ENCODE assay signal across 27 mouse cellular contexts in the genomic region with DNA sequence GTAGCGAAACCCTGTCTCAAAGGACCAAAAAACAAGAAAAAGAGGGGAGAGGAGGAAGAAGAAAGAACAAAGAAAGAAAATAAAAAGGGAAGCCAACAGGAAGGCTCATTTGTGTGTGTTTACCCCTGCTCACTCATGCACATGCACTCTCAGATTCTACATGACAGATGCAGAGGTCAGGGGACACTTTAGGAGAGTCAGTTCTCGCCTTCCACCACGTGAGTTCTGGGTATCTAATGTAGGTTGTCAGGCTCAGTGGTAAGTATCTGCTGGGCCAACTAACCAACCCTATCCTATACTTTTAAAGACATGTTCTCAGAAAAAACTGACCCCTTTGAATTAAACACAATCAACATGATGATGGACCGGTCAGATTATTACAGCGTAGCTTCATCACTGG.
"Had no signal": no experiment of that assay in that cellular context is flagged by ENCODE, and none has a peak within 500 bp of the region (broad histone marks: within the 10 kb centered on the region; RNA-seq: fewer than 3 reads in every experiment).

No protein-coding gene starts in this region.

- H3K27me3 ChIP-seq: embryonic facial prominence, embryonic 12.5 days; embryonic facial prominence, embryonic 13.5 days; embryonic facial prominence, embryonic 15.5 days; forebrain, embryonic 12.5 days; forebrain, embryonic 13.5 days; forebrain, embryonic 15.5 days had no signal

- DNase-seq: cerebellum, adult 8-10 months; cerebellum, adult 9-10 months; cerebellum, adult 9-11 months; cerebellum, postnatal 10 days; cerebellum, postnatal 14 days; cerebellum, postnatal 25 days; cerebellum, postnatal 36 days; embryo, embryonic 11 days; forebrain, postnatal 0 days; gastrocnemius, adult 2 months; gastrocnemius, postnatal 10 days; gastrocnemius, postnatal 14 days; gastrocnemius, postnatal 25 days; gastrocnemius, postnatal 36 days; heart, adult 18-20 months; heart, adult 2 months had no signal

- H3K36me3 ChIP-seq: embryonic facial prominence, embryonic 10.5 days; embryonic facial prominence, embryonic 12.5 days; embryonic facial prominence, embryonic 13.5 days; embryonic facial prominence, embryonic 15.5 days; forebrain, embryonic 10.5 days; forebrain, embryonic 12.5 days; forebrain, embryonic 15.5 days had no signal

- H3K4me1 ChIP-seq: embryonic facial prominence, embryonic 12.5 days; embryonic facial prominence, embryonic 13.5 days; forebrain, embryonic 13.5 days; forebrain, embryonic 15.5 days had no signal

- H3K27ac ChIP-seq: embryonic facial prominence, embryonic 10.5 days; embryonic facial prominence, embryonic 12.5 days; embryonic facial prominence, embryonic 13.5 days; embryonic facial prominence, embryonic 15.5 days; forebrain, embryonic 10.5 days; forebrain, embryonic 12.5 days; forebrain, embryonic 13.5 days; forebrain, embryonic 15.5 days; gastrocnemius, adult 2 months; heart, adult 2 months had no signal

- H3K9ac ChIP-seq: embryonic facial prominence, embryonic 12.5 days; embryonic facial prominence, embryonic 13.5 days; embryonic facial prominence, embryonic 15.5 days; forebrain, embryonic 12.5 days; forebrain, embryonic 13.5 days; forebrain, embryonic 15.5 days; forebrain, postnatal 0 days had no signal

- H3K4me3 ChIP-seq: embryonic facial prominence, embryonic 10.5 days; embryonic facial prominence, embryonic 12.5 days; embryonic facial prominence, embryonic 13.5 days; embryonic facial prominence, embryonic 15.5 days; erythroblast, embryonic 14.5 days; forebrain, embryonic 10.5 days; forebrain, embryonic 12.5 days; forebrain, embryonic 13.5 days; forebrain, embryonic 15.5 days; gastrocnemius, adult 2 months; heart, adult 2 months had no signal

- H3K9me3 ChIP-seq: embryonic facial prominence, embryonic 10.5 days; embryonic facial prominence, embryonic 12.5 days; embryonic facial prominence, embryonic 13.5 days; embryonic facial prominence, embryonic 15.5 days; forebrain, embryonic 10.5 days; forebrain, embryonic 12.5 days; forebrain, embryonic 13.5 days; forebrain, embryonic 15.5 days had no signal

- H3K4me2 ChIP-seq: embryonic facial prominence, embryonic 12.5 days; embryonic facial prominence, embryonic 13.5 days; embryonic facial prominence, embryonic 15.5 days; forebrain, embryonic 12.5 days; forebrain, embryonic 13.5 days; forebrain, embryonic 15.5 days had no signal

- ATAC-seq: forebrain, embryonic 13.5 days; forebrain, embryonic 14.5 days; forebrain, embryonic 15.5 days; forebrain, embryonic 16.5 days; forebrain, postnatal 0 days had no signal
